Mouse (Mus musculus) cerebral cortex, adult 2 months (tissue): ENCODE data around the gene Fgd6.

ENCODE experiments used
- WGBS: fragments of 180-500 bp; shearing (Covaris S2); methylation state at CpG from one replicate; pipeline ENCODE4 v1.1.7; 2018; 5-methylcytosine and 5-hydroxymethylcytosine counted together

Gene Fgd6

DNA sequence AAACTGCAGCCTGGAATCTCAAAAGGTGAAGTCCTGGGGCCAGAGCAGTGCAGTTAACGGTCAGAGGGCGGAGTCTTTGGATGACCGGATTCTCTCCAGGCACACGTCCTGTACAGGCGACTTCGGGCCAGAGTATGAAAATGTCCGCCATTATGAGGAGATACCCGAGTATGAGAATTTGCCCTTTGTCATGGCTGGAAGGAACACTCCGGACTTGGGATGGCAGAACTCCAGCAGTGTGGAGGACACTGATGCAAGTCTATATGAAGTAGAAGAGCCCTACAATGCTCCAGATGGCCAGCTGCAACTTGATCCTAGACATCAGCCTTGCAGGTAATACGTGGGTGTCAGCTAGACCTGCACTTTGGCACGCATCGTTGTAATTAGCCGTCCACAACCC lies 9.5 kb downstream of the Fgd6 start:
- 90% methylated on average over 13 of the region's 13 CpGs for WGBS

DNA sequence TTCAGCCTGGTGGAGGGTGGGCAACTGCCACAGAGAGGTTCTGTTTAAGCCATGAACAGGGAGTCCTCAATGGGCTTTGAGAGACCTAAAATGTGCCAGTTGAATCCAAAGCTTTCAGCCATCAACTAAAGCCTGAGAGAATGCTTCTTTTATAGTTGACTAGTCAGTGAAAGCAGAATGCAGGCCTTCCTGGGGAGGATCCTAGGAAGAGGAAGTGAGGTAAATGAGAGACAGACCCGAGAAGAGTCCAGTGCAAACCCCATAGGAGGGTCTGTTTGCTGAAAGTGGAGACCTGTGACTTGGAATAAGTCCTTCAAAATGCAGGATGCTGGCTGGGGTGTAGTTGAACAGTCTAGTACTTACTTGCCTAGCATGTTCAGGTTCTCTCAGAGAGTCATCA lies 11.2 kb downstream of the Fgd6 start:
- WGBS: 60% methylated on average over 1 of the region's 1 CpGs

DNA sequence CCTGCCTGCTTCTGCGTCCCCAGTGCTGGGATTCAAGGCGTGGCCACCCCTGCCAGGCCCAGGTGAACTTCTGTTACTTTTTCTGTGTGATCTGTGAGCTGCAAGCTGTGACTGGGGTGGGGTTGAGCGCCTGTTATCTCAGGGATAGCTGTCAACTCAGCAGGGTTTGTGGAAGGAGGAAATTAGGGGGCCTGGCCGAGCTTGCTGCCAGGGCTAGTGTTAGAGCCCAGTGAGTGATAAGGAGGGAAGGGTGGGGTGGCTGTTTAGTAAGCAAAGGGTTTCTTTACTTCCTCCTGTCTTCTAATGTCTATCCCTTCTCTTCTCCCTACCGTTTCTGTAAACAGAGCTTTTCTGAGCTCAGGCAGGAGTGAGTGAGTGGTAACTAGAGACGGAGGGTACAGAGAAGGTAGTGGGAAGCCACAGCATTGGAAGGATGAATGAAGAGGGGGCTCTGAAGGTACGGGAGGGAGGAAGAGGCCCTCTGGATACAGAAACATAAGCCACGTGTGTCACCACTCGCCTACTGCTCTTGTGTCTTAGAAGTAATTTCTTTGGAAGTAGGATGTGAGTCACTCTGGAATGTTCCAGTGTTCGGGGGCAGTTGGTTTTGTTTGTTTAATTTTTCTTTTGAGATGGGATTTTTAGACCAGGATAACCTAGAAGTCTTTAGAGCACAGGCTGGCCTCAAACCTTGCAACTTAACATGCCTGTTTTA lies 12.2 kb downstream of the Fgd6 start:
- WGBS: 75% methylated on average over 10 of the region's 10 CpGs

DNA sequence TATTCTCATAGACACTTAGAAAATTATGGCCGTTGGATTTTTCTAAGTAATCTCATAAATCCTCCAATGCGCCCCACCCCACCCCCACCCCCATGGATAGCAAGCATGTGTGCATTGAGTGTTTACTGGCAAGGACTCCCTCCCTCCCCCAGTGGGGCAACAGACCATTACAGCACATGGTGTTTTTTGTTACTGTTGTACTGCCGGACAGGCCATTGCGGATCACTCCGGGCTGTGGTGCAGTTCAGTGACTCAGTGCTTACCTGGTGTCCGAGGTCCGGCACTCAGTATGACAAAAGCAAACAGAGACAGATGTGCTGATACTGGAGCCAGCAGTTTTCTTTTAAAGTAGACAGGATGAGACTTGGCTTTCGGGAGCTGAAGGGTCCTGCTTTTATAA lies 13.3 kb downstream of the Fgd6 start:
- 80% methylated on average over 8 of the region's 8 CpGs for WGBS

DNA sequence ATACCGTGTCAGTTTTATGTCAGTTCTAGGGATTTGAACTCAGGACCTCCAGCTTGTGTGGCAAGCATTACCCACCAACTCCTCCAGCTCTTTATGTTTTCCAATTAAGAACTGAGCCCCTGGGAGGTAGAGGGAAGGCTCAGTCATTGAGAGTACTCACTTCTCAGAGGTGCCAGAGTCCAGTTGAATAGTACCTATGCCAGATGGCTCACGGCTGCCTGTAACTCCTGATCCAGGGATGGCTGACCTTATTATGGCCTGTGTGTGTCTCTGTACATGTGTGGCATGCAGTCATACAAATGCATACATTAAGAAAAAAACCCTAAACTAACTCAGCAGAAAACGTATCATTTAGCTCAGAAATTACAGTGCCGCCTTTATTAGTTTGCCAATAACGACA lies 14.9 kb downstream of the Fgd6 start:
- WGBS: 95% methylated on average over 5 of the region's 5 CpGs

DNA sequence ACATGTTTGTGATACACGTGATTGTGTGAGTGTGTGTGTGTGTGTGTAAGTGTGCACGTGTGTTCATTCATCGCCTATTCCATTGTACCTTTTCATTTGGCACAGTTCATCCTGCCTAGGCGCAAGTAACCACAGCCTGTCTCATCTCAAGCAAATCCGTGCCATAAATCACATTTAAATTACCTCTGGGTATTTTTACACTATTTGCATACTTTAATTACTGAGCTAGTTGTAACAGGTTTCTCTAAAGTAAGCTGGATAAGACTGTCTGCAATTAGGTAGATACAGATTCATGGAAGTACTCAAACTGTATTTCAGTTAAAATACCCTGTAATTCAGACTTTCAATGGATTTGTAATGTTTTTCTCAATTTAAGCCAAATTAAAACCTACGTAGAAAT lies 20.7 kb downstream of the Fgd6 start:
- WGBS: 91% methylated on average over 6 of the region's 6 CpGs

DNA sequence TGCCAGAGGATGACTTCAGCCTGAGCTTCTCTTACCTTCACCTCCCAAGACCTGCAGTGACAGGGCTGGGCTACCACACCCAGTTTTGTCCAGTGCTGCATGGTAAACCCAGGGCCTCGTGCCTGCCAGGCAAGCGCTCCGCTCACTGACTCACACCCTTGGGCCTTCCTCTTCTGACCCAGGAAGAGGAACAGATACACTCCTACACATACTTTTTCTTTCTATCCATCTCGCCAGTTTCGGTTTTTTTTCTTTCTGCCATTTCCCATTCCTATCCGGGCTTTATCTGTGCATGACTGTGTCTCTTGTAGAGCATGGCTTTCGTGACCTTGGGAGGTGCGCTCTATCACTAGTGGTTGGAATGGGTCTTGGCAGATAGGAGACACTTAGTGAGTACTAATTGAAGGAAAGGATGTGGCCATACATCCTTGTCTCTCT lies 23.8 kb downstream of the Fgd6 start:
- 90% methylated on average over 8 of the region's 8 CpGs for WGBS

DNA sequence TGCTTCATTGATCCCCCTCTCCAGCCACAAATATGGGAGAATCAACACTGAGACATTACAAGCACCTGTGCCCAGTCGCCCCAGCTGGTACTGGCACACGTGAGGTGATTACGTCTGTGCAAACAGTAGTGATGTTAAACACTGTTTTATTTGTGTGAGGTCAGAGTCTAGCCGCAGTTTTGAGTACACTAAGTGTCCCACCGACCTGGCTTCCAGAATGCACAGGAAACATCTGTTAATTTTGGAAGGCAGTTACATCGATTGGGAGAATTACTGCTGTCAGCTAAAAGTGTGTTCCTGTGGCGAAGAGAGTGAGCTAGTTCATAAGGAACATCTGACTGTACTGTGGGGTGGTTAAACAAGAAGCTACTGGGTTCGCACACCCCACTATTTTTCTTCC lies 24.4 kb downstream of the Fgd6 start:
- 74% methylated on average over 8 of the region's 8 CpGs for WGBS

DNA sequence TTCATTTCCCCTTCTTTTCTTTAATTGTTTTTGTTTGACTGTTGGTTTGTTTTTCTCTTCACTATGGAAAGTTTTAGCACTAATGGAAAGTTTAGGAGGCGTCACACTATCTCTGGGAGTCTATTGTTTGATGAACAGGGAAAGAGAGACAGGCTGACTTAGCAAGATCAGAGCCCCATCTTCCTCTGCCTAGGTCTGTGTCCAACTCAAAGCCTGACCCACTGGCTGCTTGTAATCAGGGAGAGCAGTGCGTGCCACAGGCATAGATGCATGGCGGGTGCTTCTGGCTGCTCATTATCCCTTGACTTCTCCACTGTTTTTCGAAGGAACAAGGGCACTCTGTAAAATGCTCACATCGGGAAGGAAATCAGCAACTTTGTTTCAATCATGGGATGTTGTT lies 26.6 kb downstream of the Fgd6 start:
- WGBS: 74% methylated on average over 5 of the region's 5 CpGs

DNA sequence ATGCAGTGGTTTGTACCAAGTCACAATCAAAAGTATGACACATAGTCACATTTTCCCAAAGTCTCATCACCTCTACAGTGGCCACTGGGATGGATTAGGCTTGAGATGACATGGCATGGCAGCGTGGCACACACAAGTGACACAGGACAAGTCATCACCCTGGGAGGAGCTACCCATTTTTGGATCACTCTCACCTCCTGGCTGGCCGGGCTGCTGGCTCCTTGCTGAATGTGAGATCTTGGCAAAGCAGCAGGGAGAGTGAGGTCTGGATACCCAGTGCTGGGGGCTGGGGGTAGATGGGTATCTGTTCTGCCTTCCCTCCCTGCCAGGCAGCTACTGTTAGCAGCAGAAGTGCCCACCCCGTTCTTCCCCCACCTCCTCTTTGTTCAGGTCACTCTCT lies 31.1 kb downstream of the Fgd6 start:
- 79% methylated on average over 3 of the region's 3 CpGs for WGBS

DNA sequence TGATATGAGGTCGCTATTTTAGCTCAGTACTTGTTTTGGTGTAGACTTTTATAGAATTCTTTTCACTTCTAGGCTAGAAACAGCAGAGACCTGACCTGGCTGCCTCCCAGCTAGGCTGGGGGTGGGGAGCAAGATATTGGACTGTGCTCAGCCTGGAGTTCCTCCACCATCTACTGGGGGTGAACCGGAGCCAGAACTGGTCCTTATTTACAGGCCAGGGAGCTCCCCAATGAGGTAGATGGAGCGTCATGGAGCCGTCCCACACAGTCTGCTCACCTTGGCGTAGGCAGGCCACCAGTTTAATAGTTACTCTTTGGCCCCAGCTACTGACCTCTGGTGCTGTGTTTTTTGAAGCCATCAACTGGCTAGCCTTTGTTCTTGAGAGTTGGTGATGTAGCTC lies 32.9 kb downstream of the Fgd6 start:
- WGBS: 66% methylated on average over 5 of the region's 5 CpGs

DNA sequence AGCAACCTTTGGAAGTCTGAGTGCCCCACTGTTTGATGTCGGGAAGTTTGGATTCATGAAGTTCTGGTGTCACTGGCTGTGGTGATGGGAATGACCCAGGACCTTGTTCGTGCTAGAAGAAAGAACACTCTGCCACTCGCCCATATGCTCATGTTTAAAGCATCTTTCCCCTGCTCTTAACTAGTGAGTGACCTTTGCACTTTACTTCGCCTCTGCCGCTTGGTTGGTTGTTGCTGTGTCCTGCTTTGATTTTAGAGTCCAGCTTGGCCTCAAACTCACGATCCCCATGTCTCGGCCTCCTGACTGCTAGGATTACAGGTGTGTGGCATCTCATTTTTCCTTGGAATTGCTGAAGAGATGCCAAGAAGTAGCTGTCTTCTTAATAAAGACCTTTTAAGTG lies 35.8 kb downstream of the Fgd6 start:
- 95% methylated on average over 7 of the region's 7 CpGs for WGBS

DNA sequence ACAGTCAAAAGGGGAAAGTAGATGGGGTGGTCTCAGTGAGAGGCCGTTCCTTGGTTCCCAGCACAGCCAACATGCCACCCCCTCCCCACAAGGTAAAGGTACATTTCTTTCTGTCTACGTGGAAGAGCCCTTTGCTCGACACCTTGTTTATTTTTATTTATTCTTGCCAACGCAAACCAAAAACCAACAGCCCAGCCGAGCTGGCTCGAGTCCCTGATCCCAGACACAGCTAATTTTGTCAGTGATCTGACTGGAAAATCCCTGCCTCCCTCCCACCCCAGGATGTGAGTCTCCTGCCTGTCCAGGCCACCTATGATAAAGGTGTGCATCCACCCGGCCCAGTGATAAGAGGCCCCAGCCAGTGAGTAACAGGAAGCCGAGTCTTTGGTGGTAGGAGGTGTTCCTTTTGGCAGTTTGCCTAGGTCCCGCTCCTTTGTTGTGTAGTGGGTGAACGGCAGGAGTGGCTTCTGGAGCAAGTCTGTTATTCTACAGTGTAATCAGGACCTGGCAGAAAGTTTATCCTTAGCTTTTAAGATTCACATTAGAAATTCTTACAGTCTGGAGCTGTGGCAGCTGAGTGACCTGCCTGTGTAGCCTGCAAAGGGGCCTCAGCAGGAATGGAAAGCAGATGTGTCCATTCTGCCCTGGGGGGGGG lies 36.6 kb downstream of the Fgd6 start:
- WGBS: 58% methylated on average over 10 of the region's 10 CpGs

DNA sequence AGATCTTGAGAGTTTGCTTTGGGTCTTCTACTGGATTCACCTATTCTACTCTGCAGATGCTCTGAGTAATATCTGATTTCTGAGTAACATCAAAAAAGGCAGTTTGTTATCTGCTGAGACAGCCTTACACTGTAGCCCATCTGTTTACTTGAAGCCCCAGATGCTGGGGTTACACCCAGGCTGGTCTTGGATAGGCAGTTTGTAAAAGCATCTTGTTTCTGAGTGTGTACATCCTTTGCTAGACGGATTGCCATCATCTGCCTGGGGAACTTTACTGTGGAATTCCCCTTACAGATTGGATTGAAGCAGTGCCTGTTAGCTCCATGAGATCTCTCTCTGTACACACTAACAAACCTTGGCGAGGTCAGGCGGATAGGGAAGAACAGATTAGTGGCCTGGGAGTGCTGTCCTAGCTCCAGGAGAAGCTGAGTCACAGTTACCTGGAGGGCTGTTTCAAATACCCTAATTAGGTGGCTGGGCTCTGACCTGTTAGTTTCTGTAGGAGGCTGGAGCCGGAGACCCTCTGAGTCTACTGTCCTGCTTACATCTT lies 37.2 kb downstream of the Fgd6 start:
- WGBS: 79% methylated on average over 4 of the region's 4 CpGs

DNA sequence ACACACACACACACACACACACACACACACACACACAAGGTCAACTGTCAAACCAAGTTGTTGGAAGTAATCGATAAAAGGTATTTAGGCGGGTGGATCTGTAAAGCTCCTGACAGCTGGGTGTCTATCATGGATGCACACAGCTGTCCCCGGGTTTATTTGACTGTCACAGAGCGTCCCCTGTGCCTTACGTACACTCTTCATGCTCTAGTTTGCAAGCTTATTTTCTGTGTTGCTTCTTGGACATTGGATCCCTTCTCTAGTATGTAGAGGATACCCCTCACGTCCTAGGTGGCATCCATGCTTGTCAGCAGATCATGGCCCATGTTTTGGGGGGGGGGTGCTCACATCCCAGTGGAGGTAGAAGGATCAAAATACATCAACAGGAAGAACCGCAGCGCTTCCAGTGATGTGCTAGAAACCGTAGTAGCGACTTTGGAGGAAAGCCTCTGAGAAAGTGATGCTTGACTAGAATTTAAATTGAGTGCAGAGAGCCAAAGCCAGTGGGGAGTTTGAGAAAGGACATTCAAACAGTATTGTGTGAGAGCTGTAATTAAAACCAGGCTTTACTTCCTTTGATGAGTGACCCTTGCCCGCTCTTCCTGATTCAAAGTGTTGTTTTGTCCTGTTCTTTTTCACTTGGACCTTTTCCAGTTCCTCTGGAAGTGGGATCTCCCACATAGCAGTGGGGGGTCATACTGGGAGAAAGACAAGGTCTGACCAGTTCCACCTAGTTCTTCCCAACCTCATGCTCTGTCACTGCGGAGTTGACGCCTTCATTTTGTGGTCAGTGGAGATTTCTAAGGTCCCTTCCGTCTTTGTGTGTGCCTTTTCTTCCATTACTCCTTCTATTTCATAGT lies 41.4 kb downstream of the Fgd6 start:
- WGBS: 74% methylated on average over 14 of the region's 14 CpGs

DNA sequence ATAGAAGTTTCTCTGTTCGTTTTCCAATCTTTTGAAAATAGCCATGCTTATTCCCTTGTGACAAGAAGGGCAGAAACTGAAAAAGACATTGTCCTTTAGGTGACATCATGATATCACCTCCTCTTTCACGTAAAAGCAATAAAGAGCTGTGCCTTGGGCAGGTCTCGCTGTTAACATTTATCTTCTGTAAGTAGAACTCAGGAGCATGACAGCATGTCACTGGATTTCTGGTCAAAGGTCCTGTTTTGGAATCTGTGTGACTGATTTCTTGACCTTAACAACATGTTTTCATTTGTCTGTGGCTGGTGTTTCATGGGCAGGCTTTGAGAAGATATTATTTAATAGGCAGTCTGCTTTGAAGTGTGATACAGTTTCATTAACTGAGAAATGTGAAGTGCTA lies 44.9 kb downstream of the Fgd6 start:
- 88% methylated on average over 3 of the region's 3 CpGs for WGBS

DNA sequence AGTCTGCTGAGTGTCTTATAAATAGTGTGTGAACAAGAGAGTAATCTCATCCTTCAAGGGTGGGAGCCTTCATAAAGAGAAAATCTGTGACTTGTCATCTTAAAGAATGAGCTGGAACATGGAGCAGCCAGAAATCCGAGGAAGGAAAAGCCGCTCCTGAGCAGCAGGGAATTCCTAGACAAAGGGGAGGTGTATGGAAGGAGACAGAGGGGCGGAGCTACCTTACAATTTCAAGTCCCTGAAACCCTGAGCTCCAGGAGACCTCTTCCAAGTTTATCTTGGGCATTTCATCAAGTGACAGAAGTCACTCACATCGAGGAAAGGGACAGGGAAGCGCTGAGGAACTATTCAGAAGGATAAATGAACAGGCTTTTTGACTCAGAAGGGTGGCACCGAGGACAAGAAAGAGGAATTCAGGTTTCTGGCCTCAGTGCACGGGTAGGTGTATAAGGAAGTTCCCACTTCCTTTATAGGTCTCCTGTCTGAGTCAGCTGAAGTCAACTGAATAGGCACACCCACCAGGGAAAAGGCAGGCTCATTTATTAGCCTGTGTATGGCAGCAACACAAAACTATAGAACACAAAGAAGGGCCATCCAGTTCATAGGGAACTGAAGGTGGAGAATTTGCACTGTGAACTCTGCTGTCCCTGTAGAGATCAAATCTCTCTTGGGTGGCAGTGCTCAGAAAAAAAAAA lies 46.4 kb downstream of the Fgd6 start:
- WGBS: 33% methylated on average over 7 of the region's 7 CpGs

DNA sequence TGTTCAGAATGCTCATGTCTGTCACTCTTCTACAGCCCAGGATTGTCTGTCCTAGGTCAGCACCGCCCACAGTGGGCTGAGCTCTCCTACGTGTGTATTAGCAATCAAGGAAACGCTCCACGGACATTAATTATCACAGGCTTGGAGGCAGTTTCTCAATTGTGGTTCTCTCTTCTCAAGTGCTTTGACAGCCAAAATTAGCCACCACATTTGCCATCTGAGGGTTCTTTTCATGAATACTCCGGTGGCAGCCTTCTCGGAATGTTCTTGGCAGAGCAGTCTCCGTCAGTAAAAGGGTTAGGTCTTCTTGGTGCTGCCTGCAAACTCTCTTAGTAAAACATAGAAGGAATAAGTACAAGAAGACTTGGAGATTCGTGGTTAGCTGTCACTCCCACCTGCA lies 50.5 kb downstream of the Fgd6 start:
- WGBS: 41% methylated on average over 8 of the region's 8 CpGs

DNA sequence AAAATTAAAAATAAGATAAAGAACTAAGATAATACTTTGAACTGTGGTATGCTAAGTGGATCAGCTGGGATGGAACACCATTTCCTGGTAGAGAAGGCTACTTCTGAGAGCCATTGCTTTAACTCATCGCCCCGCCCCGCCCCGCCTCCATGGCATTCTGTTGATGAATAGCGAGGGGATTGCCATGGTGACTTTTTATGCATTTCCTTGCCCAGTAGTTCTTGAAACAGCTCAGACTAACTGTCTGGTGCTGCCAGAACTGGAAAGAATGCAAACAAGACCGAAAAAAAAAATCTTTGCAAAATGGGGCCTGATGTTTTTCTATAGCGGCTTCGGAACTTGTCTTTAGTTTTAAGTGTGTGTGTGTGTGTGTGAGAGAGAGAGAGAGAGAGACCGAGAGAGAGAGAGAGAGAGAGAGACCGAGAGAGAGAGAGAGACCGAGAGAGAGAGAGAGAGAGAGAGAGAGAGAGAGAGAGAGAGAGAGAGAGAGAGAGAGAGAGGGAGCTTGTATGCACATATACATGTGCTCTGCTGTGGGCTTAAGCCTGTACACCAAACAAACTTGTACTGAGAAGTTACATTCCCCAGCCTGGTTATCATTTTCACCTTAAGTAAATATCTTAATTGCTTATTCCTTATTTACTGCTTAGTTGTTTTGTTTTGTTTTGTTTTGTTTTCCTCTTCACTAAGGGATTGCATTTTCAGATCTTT lies 51.7 kb downstream of the Fgd6 start:
- WGBS: 38% methylated on average over 9 of the region's 11 CpGs

DNA sequence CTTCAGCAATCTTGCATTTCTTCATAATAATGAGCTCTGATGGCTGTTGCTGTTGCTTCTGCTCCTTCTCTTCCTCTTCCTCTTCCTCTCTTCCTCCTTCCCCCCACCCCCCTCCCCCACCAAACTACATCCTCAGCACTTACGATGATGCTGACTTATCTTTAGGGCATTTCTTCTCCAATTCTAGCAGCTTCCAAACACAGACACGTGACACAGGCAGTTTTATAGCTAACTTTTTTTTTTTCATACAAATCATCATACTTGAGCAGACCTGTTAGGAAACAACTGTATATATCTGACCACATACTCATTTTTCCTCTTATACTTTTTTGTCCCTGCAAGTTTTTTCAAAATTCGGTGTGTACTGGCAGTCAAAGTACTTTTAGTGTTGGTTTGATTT lies 54.2 kb downstream of the Fgd6 start:
- WGBS: 83% methylated on average over 3 of the region's 3 CpGs

DNA sequence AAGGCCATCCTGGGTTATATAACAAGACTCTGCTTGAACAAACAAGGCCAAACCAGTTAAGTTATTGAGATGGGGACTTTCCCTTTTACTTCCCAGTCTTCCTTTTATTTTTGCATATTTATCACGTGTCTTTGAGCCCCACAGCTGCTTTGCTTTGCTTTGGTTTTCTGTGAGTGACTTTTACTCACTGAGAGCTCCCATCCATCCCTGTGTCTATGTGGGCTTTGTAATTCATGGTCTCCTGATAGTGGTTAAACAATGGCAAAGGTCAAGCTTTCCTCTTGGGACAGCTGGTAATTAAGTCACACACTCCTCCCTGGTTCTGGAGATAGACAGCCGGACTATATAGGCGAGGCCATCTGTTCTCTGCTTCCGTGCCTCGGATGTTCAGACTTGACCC lies 57.7 kb downstream of the Fgd6 start:
- 68% methylated on average over 5 of the region's 5 CpGs for WGBS
